Mouse (Mus musculus) lung, adult 2 months (tissue): ENCODE data around the gene Mvp.

Experiments
- CTCF ChIP-seq: fragments of 200-500 bp; IDR thresholded peaks from 2 replicates; pipeline ENCODE4 v1.5.1; 2011; ENCODE audit warnings: mild to moderate bottlenecking, low read length, control low read depth; ENCODE audit not compliant: insufficient read depth
- POLR2A ChIP-seq: fragments of 200-500 bp; IDR thresholded peaks from 2 replicates; pipeline ENCODE4 v1.6.1; 2011; ENCODE audit warnings: low read depth, mild to moderate bottlenecking, control low read depth, low read length, borderline replicate concordance; ENCODE audit errors: extremely low read depth

DNA sequence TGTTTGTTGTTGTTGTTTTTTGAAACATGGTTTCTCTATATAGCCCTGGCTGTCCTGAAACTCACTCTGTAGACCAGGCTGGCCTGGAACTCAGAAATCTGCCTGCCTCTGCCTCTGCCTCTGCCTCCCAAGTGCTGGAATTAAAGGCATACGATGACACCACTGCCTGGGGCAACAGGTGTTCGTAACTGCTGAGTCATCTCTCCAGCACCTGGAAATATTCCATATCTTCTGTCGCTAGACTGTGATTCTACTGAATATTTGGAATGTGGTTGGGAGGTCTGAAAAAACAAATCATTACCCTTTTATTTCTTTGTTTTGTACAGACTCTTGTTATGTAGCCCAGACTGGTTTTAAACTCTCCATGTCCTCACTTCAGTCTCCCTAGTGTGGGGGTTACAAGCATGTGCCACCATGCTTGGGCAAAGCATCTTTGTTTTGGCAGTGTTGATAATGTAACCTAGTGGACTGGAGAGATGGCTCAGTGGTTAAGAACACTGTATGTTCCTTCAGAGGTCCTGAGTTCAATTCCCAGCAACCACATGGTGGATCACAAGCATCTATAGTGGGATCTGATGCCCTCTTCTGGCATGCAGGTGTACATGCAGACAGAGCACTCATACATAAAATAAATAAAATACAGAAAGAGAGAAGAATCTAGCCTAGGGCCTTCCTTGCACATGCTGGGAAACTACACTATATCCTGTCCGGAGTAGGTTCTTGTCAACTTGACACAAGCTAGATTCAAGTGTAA, 10.1 kb downstream of the Mvp start:
- TF ChIP-seq POLR2A (no peak), CTCF (no peak)
